Mouse (Mus musculus) intestine, postnatal 0 days (tissue): ENCODE data around the gene Yjefn3. TPM values are rescaled to one million over a fixed set of nuclear protein-coding genes. Genes with fewer than 3 reads are reported as not detected.

Experiments
- ATAC-seq: fragments of 200-750 bp; cut with Nextera tagmentation; 2 replicates; pipeline ENCODE4 v1.8.0; 2017; ENCODE audit warnings: mild to moderate bottlenecking, moderate TSS enrichment, moderate library complexity
- H3K27ac ChIP-seq: fragments of 300-500 bp; sonication (generic); 2 replicates; pipeline ENCODE4 v1.5.1; 2014; ENCODE audit warnings: mild to moderate bottlenecking, low read depth, low read length, moderate library complexity
- H3K27me3 ChIP-seq: fragments of 300-500 bp; sonication (generic); replicated peaks from 2 replicates; pipeline ENCODE4 v1.6.1; 2014; ENCODE audit warnings: low read length, mixed read lengths; ENCODE audit not compliant: control insufficient read depth, insufficient read depth
- H3K36me3 ChIP-seq: fragments of 300-500 bp; sonication (generic); 2 replicates; pipeline ENCODE4 v1.6.1; 2014; ENCODE audit warnings: mild to moderate bottlenecking, moderate library complexity; ENCODE audit not compliant: control insufficient read depth, insufficient read depth
- H3K4me1 ChIP-seq: fragments of 300-500 bp; sonication (generic); replicated peaks from 2 replicates; pipeline ENCODE4 v1.6.1; 2014; ENCODE audit warnings: antibody characterized with exemption, low read length, mixed read lengths; ENCODE audit not compliant: control insufficient read depth, insufficient read depth
- H3K4me2 ChIP-seq: fragments of 300-500 bp; sonication (generic); replicated peaks from 2 replicates; pipeline ENCODE4 v1.6.1; 2014; ENCODE audit warnings: low read depth, mild to moderate bottlenecking, moderate library complexity
- H3K4me3 ChIP-seq: fragments of 300-500 bp; sonication (generic); 2 replicates; pipeline ENCODE4 v1.5.1; 2014; ENCODE audit warnings: low read depth, low read length
- H3K9ac ChIP-seq: fragments of 300-500 bp; sonication (generic); 2 replicates; pipeline ENCODE4 v1.6.1; 2014; ENCODE audit warnings: mild to moderate bottlenecking, low read depth, low read length
- H3K9me3 ChIP-seq: fragments of 300-500 bp; sonication (generic); 2 replicates; pipeline ENCODE4 v1.6.1; 2016; ENCODE audit warnings: mixed run types; ENCODE audit not compliant: control insufficient read depth
- CTCF ChIP-seq: sonication (generic); IDR thresholded peaks from 2 replicates; pipeline ENCODE4 v1.5.1; 2016; ENCODE audit warnings: low read depth, mild to moderate bottlenecking, control low read depth, antibody characterized with exemption, moderate library complexity
- WGBS: fragments of 180-500 bp; shearing (Covaris S2); extraction: QIAGEN DNeasy Blood & Tissue Kit; methylation state at CpG from one replicate; pipeline ENCODE4 v1.1.7; 2014; 5-methylcytosine and 5-hydroxymethylcytosine counted together
- polyA plus RNA-seq: library from polyadenylated mRNA; unstranded; fragments of >200 nt; fragmentation: Nextera tagmentation; extraction: Ambion mirVana; gene quantifications from 2 replicates; pipeline ENCODE4 v1.2.1, GENCODE M21; 2015

Gene Yjefn3
- polyA plus RNA-seq, 1 experiment from 2014 or later = 2.2 TPM

DNA sequence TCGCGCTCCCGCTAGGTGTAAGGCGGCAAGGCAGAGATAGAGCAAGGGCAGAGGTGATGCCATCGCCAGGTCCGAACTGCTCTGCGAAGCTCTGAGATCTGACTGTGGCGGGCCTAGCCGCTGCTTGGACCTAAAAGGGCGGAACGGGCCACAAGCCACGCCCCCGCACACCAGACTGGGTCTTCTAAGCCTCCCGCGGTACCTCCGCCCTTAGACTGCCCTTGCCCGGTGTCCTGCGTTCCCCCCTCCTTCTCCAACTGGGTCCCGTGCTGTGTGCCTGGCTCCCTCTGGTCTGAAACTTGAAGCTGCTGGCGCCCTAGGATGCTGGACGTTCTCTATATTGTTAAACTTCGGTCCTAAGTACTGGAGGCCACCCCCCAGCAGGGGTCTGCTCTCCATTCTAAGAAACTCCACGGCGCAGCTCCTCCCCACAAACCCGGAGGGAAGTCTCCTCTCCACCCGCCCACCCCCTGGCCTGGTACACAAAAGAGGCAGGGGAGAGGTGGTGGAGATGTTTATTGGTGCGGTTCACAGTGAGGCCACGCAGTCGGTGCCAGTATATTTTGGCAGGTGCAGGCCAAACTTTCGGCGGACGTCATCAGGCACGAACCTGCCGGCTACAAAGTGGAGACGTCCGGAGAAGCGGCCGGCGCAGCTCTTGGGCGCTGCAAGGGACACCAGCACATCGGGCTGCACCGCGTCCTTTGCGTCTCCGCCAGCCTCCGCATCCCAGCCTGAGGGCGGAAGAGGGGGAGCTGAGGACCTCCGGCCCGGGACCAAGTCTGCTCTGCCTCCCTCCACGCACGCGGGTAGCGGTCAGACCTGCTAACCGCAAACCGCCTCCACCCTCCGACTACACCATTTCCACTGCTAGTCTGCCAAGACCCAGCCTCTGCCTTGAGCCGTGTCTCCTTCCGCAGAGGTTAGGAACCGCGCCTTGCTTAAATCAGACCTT is 14.9 kb downstream of the Yjefn3 start, which contains the start of gene Cilp2:
Gene Cilp2 (minus strand): TSS at position 399 of the 955 bp plus-strand sequence.
- Histone ChIP-seq H3K4me3 (peak within 1 kb of the TSS; percentile 32), H3K4me2 (peak within 1 kb of the TSS; percentile 51), H3K9me3 (no peaks in the 10 kb centered on the region), H3K27ac (no peak within 1 kb of the TSS), H3K4me1 (peaks cover 4% of the 10 kb centered on the region; the same call in 1 of the 2 replicates), H3K9ac (no peak within 1 kb of the TSS), H3K27me3 (peaks cover 81% of the 10 kb centered on the region), H3K36me3 (peaks cover 6% of the 10 kb centered on the region; the same call in 1 of the 2 replicates)
- TF ChIP-seq CTCF = no peak
- ATAC-seq = 0 out of 2 replicates have a peak, but pooled peaks have one; percentile 1
- whole genome bisulfite sequencing = under 1% methylated on average over 60 of the region's 60 CpGs

- H3K9ac ChIP-seq = no peak overlapping the region
- 57% methylated on average over 13 of the region's 13 CpGs for WGBS
- ATAC-seq = no peak
Observed at GRCm38 (mm10) chr8:69884141-69884540, 18.4 kb downstream of the Yjefn3 start.

GRCm38 (mm10) chr8:69882833-69883600 is 19.5 kb downstream of the Yjefn3 start:
- H3K9me3 ChIP-seq = no peaks in the 10 kb centered on the region
- no peak for TF ChIP-seq CTCF
- no peak overlapping the region for H3K9ac ChIP-seq
- no peaks in the 10 kb centered on the region for H3K36me3 ChIP-seq
- H3K4me1 ChIP-seq = no peaks in the 10 kb centered on the region
- no peak overlapping the region; the same call in 1 of the 2 replicates for H3K4me2 ChIP-seq
- WGBS = 22% methylated on average over 52 of the region's 52 CpGs
- peak overlapping the region; percentile 40; the same call in 1 of the 2 replicates for H3K4me3 ChIP-seq
- no peak overlapping the region for H3K27ac ChIP-seq
- ATAC-seq = no peak
- peaks cover 90% of the 10 kb centered on the region for H3K27me3 ChIP-seq

More at GRCm38 (mm10) chr8:69884141-69884540, 18.4 kb downstream of the Yjefn3 start:
- H3K36me3 ChIP-seq = no peaks in the 10 kb centered on the region
- no peak for TF ChIP-seq CTCF
- peaks cover 100% of the 10 kb centered on the region for H3K27me3 ChIP-seq
- H3K9me3 ChIP-seq = no peaks in the 10 kb centered on the region
- no peak overlapping the region for H3K4me3 ChIP-seq
- no peak overlapping the region for H3K4me2 ChIP-seq
- peaks cover 4% of the 10 kb centered on the region; the same call in 1 of the 2 replicates for H3K4me1 ChIP-seq
- H3K27ac ChIP-seq = no peak overlapping the region

GRCm38 (mm10) chr8:69882021-69882756 is 20.3 kb downstream of the Yjefn3 start:
- Histone ChIP-seq H3K4me2 (peak overlapping the region; percentile 58), H3K4me3 (peak overlapping the region; percentile 40), H3K27ac (no peak overlapping the region), H3K9ac (no peak overlapping the region), H3K4me1 (no peaks in the 10 kb centered on the region), H3K27me3 (peaks cover 82% of the 10 kb centered on the region), H3K9me3 (no peaks in the 10 kb centered on the region), H3K36me3 (no peaks in the 10 kb centered on the region)
- 10% methylated on average over 89 of the region's 103 CpGs for WGBS
- peak; percentile 37 for ATAC-seq
- no peak for TF ChIP-seq CTCF

- WGBS = 23% methylated on average over 79 of the region's 79 CpGs
- H3K4me2 ChIP-seq = peak overlapping the region; percentile 58
- H3K27ac ChIP-seq = no peak overlapping the region
- H3K27me3 ChIP-seq = peaks cover 73% of the 10 kb centered on the region
- peak overlapping the region; percentile 40 for H3K4me3 ChIP-seq
- no peak for TF ChIP-seq CTCF
- no peaks in the 10 kb centered on the region for H3K36me3 ChIP-seq
- H3K4me1 ChIP-seq = no peaks in the 10 kb centered on the region
- no peak overlapping the region for H3K9ac ChIP-seq
- no peaks in the 10 kb centered on the region for H3K9me3 ChIP-seq
- ATAC-seq = 0 out of 2 replicates have a peak, but pooled peaks have one; percentile 4
Observed at GRCm38 (mm10) chr8:69881261-69881865, 21.1 kb downstream of the Yjefn3 start.
